Mouse (Mus musculus): ENCODE results near the gene Zfp423.

DNA sequence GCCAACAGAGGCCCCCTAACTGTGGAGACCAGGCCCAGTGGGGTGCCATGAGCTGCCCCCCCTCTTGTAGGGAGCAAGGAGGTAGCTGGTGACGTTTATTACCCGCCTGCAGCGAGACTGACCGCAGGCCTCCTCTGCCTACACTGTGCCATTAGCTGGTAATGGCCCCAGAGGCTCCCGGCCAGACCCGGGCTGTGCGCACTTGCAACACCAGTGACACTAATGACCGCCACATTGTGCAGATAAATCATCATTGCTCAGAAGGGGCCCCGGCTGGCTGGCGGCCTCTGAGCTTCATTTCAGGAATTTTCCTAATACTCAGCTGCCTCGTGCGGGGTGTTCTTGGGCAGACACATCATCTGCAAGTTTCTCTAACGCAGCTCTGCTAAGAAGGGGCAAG, 206.7 kb downstream of the Zfp423 start:
- TF ChIP-seq POLR2A (IDR thresholded peaks at IDR 0.05; ENCODE audit: control insufficient read depth, extremely low read depth, insufficient read depth, low read length, poor library complexity) = no peak
- TF ChIP-seq CTCF (IDR thresholded peaks at IDR 0.05; ENCODE audit: borderline replicate concordance, control insufficient read depth, extremely low read depth, insufficient read depth, low read length, poor library complexity) = no peak
